Comparison of ENCODE assay signal across 25 mouse cellular contexts in genomic region chr10:53704516-53704915, GRCm38 (mm10). TPM values are rescaled to one million over a fixed set of nuclear protein-coding genes. Genes with fewer than 3 reads are reported as not detected.
DNase-seq lines count a peak whose midpoint lies in the region; ATAC-seq lines count a peak whose summit lies in the region.
"Had no signal": no experiment of that assay in that cellular context is flagged by ENCODE, and none has a peak within 500 bp of the region (broad histone marks: within the 10 kb centered on the region; RNA-seq: fewer than 3 reads in every experiment).

No protein-coding gene starts in this region.

- DNase-seq in cerebellum, adult 11 months: peak; percentile 24
- DNase-seq in cerebellum, adult 8-10 months: no peak
- DNase-seq in heart, adult 11 months: peak; percentile 72
- DNase-seq in heart, adult 8-10 months (ENCODE audit: low spot score): no peak
- DNase-seq in cerebellum, adult 9-11 months: peak; percentile 35
- peak; percentile 22 to 60 for DNase-seq in cerebellum, postnatal 25 days
- DNase-seq in thymus, postnatal 0 days (ENCODE audit: low spot score): no peak
- DNase-seq in hindbrain, embryonic 14.5 days (ENCODE audit: low spot score): no peak
- DNase-seq: adrenal gland, adult 8-10 months; adrenal gland, postnatal 25 days; forebrain, postnatal 0 days; gastrocnemius, adult 2 months; gastrocnemius, postnatal 25 days; heart, postnatal 10 days; heart, postnatal 36 days; kidney, adult 2 months had no signal

- no peak overlapping the region for H3K9ac ChIP-seq in hindbrain, embryonic 14.5 days
- H3K9ac ChIP-seq: embryonic facial prominence, embryonic 12.5 days; embryonic facial prominence, embryonic 15.5 days; forebrain, postnatal 0 days; heart, embryonic 12.5 days; heart, embryonic 15.5 days; hindbrain, embryonic 13.5 days had no signal

- H3K4me3 ChIP-seq in hindbrain, embryonic 14.5 days (replicated peaks; ENCODE audit: low read length): no peak overlapping the region
- H3K4me3 ChIP-seq: embryonic facial prominence, embryonic 12.5 days; embryonic facial prominence, embryonic 15.5 days; gastrocnemius, adult 2 months; heart, embryonic 12.5 days; heart, embryonic 15.5 days; hindbrain, embryonic 10.5 days; hindbrain, embryonic 13.5 days had no signal

- no peaks in the 10 kb centered on the region for H3K36me3 ChIP-seq in hindbrain, embryonic 14.5 days (replicated peaks; ENCODE audit: control insufficient read depth, insufficient read depth)
- H3K36me3 ChIP-seq: embryonic facial prominence, embryonic 12.5 days; embryonic facial prominence, embryonic 15.5 days; heart, embryonic 12.5 days; heart, embryonic 15.5 days; hindbrain, embryonic 10.5 days had no signal

- no peak overlapping the region for H3K27ac ChIP-seq in hindbrain, embryonic 14.5 days
- H3K27ac ChIP-seq: embryonic facial prominence, embryonic 12.5 days; embryonic facial prominence, embryonic 15.5 days; gastrocnemius, adult 2 months; heart, embryonic 15.5 days; hindbrain, embryonic 10.5 days; hindbrain, embryonic 13.5 days had no signal

- H3K4me1 ChIP-seq in hindbrain, embryonic 14.5 days (replicated peaks; ENCODE audit: control insufficient read depth, insufficient read depth, low read length): no peaks in the 10 kb centered on the region
- H3K4me1 ChIP-seq: embryonic facial prominence, embryonic 12.5 days; embryonic facial prominence, embryonic 15.5 days; heart, embryonic 12.5 days; heart, embryonic 15.5 days; hindbrain, embryonic 10.5 days; hindbrain, embryonic 13.5 days had no signal

- WGBS in hindbrain, embryonic 14.5 days: 93% methylated on average over 9 of the region's 9 CpGs

- no peaks in the 10 kb centered on the region for H3K27me3 ChIP-seq in hindbrain, embryonic 14.5 days (ENCODE audit: control insufficient read depth, insufficient read depth, low read length)
- H3K27me3 ChIP-seq: embryonic facial prominence, embryonic 12.5 days; embryonic facial prominence, embryonic 15.5 days; heart, embryonic 12.5 days; heart, embryonic 15.5 days; hindbrain, embryonic 13.5 days had no signal

- H3K4me2 ChIP-seq in hindbrain, embryonic 14.5 days (replicated peaks): no peak overlapping the region
- H3K4me2 ChIP-seq: embryonic facial prominence, embryonic 12.5 days; embryonic facial prominence, embryonic 15.5 days; heart, embryonic 12.5 days; heart, embryonic 15.5 days; hindbrain, embryonic 13.5 days had no signal

- ATAC-seq in hindbrain, embryonic 14.5 days (ENCODE audit: low FRiP score): no peak
- ATAC-seq: activated CD4-positive, CD25-positive, alpha-beta regulatory T cell, adult 4 months; forebrain, embryonic 14.5 days; forebrain, postnatal 0 days; intestine, postnatal 0 days had no signal

- no peaks in the 10 kb centered on the region; the same call in 1 of the 2 replicates for H3K9me3 ChIP-seq in hindbrain, embryonic 14.5 days (ENCODE audit: control insufficient read depth, low read length)
- H3K9me3 ChIP-seq: embryonic facial prominence, embryonic 15.5 days; heart, embryonic 15.5 days; hindbrain, embryonic 10.5 days had no signal

RNA-seq across cellular contexts. Expression of gene Fam184a, which starts 46.4 kb away (rescaled TPM):
- total RNA-seq in heart, adult 8-10 months (2022): 1 to 10 TPM in 1 of 4 experiments, under 1 TPM in 3; 0.40 to 2.0 (median 0.71) TPM
- polyA plus RNA-seq in thymus, postnatal 0 days (2015; fragmentation: Nextera tagmentation; extraction: Ambion mirVana): 0.12 and 0.17 TPM in 2 replicates
- 15.7 and 16.6 TPM in 2 replicates for polyA plus RNA-seq in hindbrain, embryonic 14.5 days (2014; fragmentation: Nextera tagmentation; extraction: Ambion mirVana)
- polyA plus RNA-seq: activated CD4-positive, CD25-positive, alpha-beta regulatory T cell, adult 4 months had no signal

Comparison
In these comparisons a context has a peak if more than half of its experiments do, and no peak if none do; other contexts are left out.
1. DNase-seq: peak in cerebellum, adult 11 months (single experiment), heart, adult 11 months (single experiment), cerebellum, adult 9-11 months (single experiment) and cerebellum, postnatal 25 days (2 of 2); none in cerebellum, adult 8-10 months (single experiment), heart, adult 8-10 months (single experiment), thymus, postnatal 0 days (single experiment) and hindbrain, embryonic 14.5 days (single experiment).
2. RNA of gene Fam184a, which starts 46.4 kb away (polyA plus RNA-seq): 15.7 to 16.6 TPM in hindbrain, embryonic 14.5 days; 0.12 to 0.17 TPM in thymus, postnatal 0 days; every median in the first group is over 10 times any median in the second.